Mouse (Mus musculus): ENCODE measurements around the gene Rab40c.

Rab40c gene

GRCm38 (mm10) chr17:25951803-25952623, 32.5 kb upstream of the Rab40c start, which contains the start of gene A930017K11Rik:
A930017K11Rik (minus strand) TSS chr17:25952565.
- Histone ChIP-seq H3K27me3 (ENCODE audit: control insufficient read depth, insufficient read depth, low read length, poor library complexity, severe bottlenecking) (no peaks in the 10 kb centered on the region), H3K36me3 (ENCODE audit: control insufficient read depth, insufficient read depth, low read length, poor library complexity, severe bottlenecking) (no peaks in the 10 kb centered on the region)
- DNase-seq (ENCODE audit: low read depth, low spot score) = no peak

GRCm38 (mm10) chr17:25951225-25951802, 31.8 kb upstream of the Rab40c start:
- H3K27me3 ChIP-seq (ENCODE audit: control insufficient read depth, insufficient read depth, low read length, poor library complexity, severe bottlenecking) = no peaks in the 10 kb centered on the region

GRCm38 (mm10) chr17:25950706-25951105, 31.2 kb upstream of the Rab40c start:
- Histone ChIP-seq H3K36me3 (ENCODE audit: control insufficient read depth, insufficient read depth, low read length, poor library complexity, severe bottlenecking) (no peaks in the 10 kb centered on the region), H3K27me3 (ENCODE audit: control insufficient read depth, insufficient read depth, low read length, poor library complexity, severe bottlenecking) (no peaks in the 10 kb centered on the region)
- DNase-seq (ENCODE audit: low read depth, low spot score) = no peak

More at GRCm38 (mm10) chr17:25951225-25951802, 31.8 kb upstream of the Rab40c start:
- no peaks in the 10 kb centered on the region for H3K36me3 ChIP-seq (ENCODE audit: control insufficient read depth, insufficient read depth, low read length, poor library complexity, severe bottlenecking)
- no peak for DNase-seq (ENCODE audit: low read depth, low spot score)

- DNase-seq (ENCODE audit: low read depth, low spot score) = no peak
- Histone ChIP-seq H3K27me3 (ENCODE audit: control insufficient read depth, insufficient read depth, low read length, poor library complexity, severe bottlenecking) (no peaks in the 10 kb centered on the region), H3K36me3 (ENCODE audit: control insufficient read depth, insufficient read depth, low read length, poor library complexity, severe bottlenecking) (no peaks in the 10 kb centered on the region)
These were observed 30.5 kb upstream of the Rab40c start for GRCm38 (mm10) chr17:25949981-25950380.

- no peak for DNase-seq (ENCODE audit: low read depth, low spot score)
- Histone ChIP-seq H3K27me3 (ENCODE audit: control insufficient read depth, insufficient read depth, low read length, poor library complexity, severe bottlenecking) (no peaks in the 10 kb centered on the region), H3K36me3 (ENCODE audit: control insufficient read depth, insufficient read depth, low read length, poor library complexity, severe bottlenecking) (no peaks in the 10 kb centered on the region)
These were observed 28.5 kb upstream of the Rab40c start for GRCm38 (mm10) chr17:25948051-25948450.

GRCm38 (mm10) chr17:25947576-25947975, 28.0 kb upstream of the Rab40c start:
- no peaks in the 10 kb centered on the region for H3K27me3 ChIP-seq (ENCODE audit: control insufficient read depth, insufficient read depth, low read length, poor library complexity, severe bottlenecking)
- no peak for DNase-seq (ENCODE audit: low read depth, low spot score)
- no peaks in the 10 kb centered on the region for H3K36me3 ChIP-seq (ENCODE audit: control insufficient read depth, insufficient read depth, low read length, poor library complexity, severe bottlenecking)

- no peak for DNase-seq (ENCODE audit: low read depth, low spot score)
- Histone ChIP-seq H3K36me3 (ENCODE audit: control insufficient read depth, insufficient read depth, low read length, poor library complexity, severe bottlenecking) (no peaks in the 10 kb centered on the region), H3K27me3 (ENCODE audit: control insufficient read depth, insufficient read depth, low read length, poor library complexity, severe bottlenecking) (no peaks in the 10 kb centered on the region)
These were observed 27.4 kb upstream of the Rab40c start for GRCm38 (mm10) chr17:25946891-25947290.

- Histone ChIP-seq H3K27me3 (ENCODE audit: control insufficient read depth, insufficient read depth, low read length, poor library complexity, severe bottlenecking) (no peaks in the 10 kb centered on the region), H3K36me3 (ENCODE audit: control insufficient read depth, insufficient read depth, low read length, poor library complexity, severe bottlenecking) (no peaks in the 10 kb centered on the region)
- no peak for DNase-seq (ENCODE audit: low read depth, low spot score)
These were observed 26.8 kb upstream of the Rab40c start for GRCm38 (mm10) chr17:25946349-25946748.

- Histone ChIP-seq H3K36me3 (ENCODE audit: control insufficient read depth, insufficient read depth, low read length, poor library complexity, severe bottlenecking) (no peaks in the 10 kb centered on the region), H3K27me3 (ENCODE audit: control insufficient read depth, insufficient read depth, low read length, poor library complexity, severe bottlenecking) (no peaks in the 10 kb centered on the region)
- no peak for DNase-seq (ENCODE audit: low read depth, low spot score)
These were observed 26.1 kb upstream of the Rab40c start for GRCm38 (mm10) chr17:25945517-25946155.

- no peaks in the 10 kb centered on the region for H3K27me3 ChIP-seq (ENCODE audit: control insufficient read depth, insufficient read depth, low read length, poor library complexity, severe bottlenecking)
- no peak for DNase-seq (ENCODE audit: low read depth, low spot score)
- no peaks in the 10 kb centered on the region for H3K36me3 ChIP-seq (ENCODE audit: control insufficient read depth, insufficient read depth, low read length, poor library complexity, severe bottlenecking)
These were observed 25.0 kb upstream of the Rab40c start, which contains the start of the genes Pigq and Nhlrc4 for GRCm38 (mm10) chr17:25944366-25945163. Pigq (minus strand) TSS chr17:25944936. Nhlrc4 (minus strand) TSS chr17:25944961.

- Histone ChIP-seq H3K27me3 (ENCODE audit: control insufficient read depth, insufficient read depth, low read length, poor library complexity, severe bottlenecking) (no peaks in the 10 kb centered on the region), H3K36me3 (ENCODE audit: control insufficient read depth, insufficient read depth, low read length, poor library complexity, severe bottlenecking) (no peaks in the 10 kb centered on the region)
- DNase-seq (ENCODE audit: low read depth, low spot score) = no peak
These were observed 24.2 kb upstream of the Rab40c start for GRCm38 (mm10) chr17:25943769-25944168.

- H3K36me3 ChIP-seq (ENCODE audit: control insufficient read depth, insufficient read depth, low read length, poor library complexity, severe bottlenecking) = no peaks in the 10 kb centered on the region
- no peak for DNase-seq (ENCODE audit: low read depth, low spot score)
- H3K27me3 ChIP-seq (ENCODE audit: control insufficient read depth, insufficient read depth, low read length, poor library complexity, severe bottlenecking) = no peaks in the 10 kb centered on the region
These were observed 23.7 kb upstream of the Rab40c start for GRCm38 (mm10) chr17:25943221-25943620.

GRCm38 (mm10) chr17:25942597-25943151, 23.1 kb upstream of the Rab40c start:
- Histone ChIP-seq H3K27me3 (ENCODE audit: control insufficient read depth, insufficient read depth, low read length, poor library complexity, severe bottlenecking) (no peaks in the 10 kb centered on the region), H3K36me3 (ENCODE audit: control insufficient read depth, insufficient read depth, low read length, poor library complexity, severe bottlenecking) (no peaks in the 10 kb centered on the region)
- no peak for DNase-seq (ENCODE audit: low read depth, low spot score)

GRCm38 (mm10) chr17:25941511-25942241, 22.1 kb upstream of the Rab40c start:
- no peaks in the 10 kb centered on the region for H3K27me3 ChIP-seq (ENCODE audit: control insufficient read depth, insufficient read depth, low read length, poor library complexity, severe bottlenecking)
- DNase-seq (ENCODE audit: low read depth, low spot score) = peak; percentile 77
- H3K36me3 ChIP-seq (ENCODE audit: control insufficient read depth, insufficient read depth, low read length, poor library complexity, severe bottlenecking) = no peaks in the 10 kb centered on the region
